Mouse (Mus musculus): Measurements from ENCODE around the gene Wfdc12.

- TF ChIP-seq CTCF (IDR thresholded peaks at IDR 0.05; ENCODE audit: borderline replicate concordance, insufficient read depth, low read depth, low read length) (peak; percentile 19; the same call in 1 of the 2 replicates), POLR2A (IDR thresholded peaks at IDR 0.05; ENCODE audit: borderline replicate concordance, insufficient read depth, low read length) (no peak)
Observed at GRCm38 (mm10) chr2:164180124-164180523, 10.3 kb downstream of the Wfdc12 start.

Data from cerebellum, adult 2 months (tissue).